12 mouse cellular contexts compared by ENCODE assay signal in genomic region chr5:112941001-112941400, GRCm38 (mm10). TPM values are rescaled to one million over a fixed set of nuclear protein-coding genes. Genes with fewer than 3 reads are reported as not detected.
DNase-seq lines count a peak whose midpoint lies in the region.
"Had no signal": no experiment of that assay in that cellular context is flagged by ENCODE, and none has a peak within 500 bp of the region (broad histone marks: within the 10 kb centered on the region; RNA-seq: fewer than 3 reads in every experiment).

No protein-coding gene starts in this region.

- intact Hi-C loops in heart, postnatal 14 days (cut with DNase I): no loop called here

- peak; percentile 55 for DNase-seq in adrenal gland, postnatal 14 days
- DNase-seq in adrenal gland, postnatal 4 days (ENCODE audit: low spot score in 2 of 2): no peak
- peak; percentile 90 for DNase-seq in heart, adult 11 months
- no peak for DNase-seq in heart, postnatal 14 days
- peak; percentile 7 for DNase-seq in R1 (ENCODE audit: low read depth, low spot score)
- DNase-seq in skeletal muscle tissue, adult 2 months (ENCODE audit: low read depth, low spot score): peak; percentile 38
- DNase-seq: cerebellum, adult 2 months; cerebellum, postnatal 14 days; forebrain, postnatal 0 days; gastrocnemius, postnatal 36 days; kidney, adult 2 months had no signal

RNA-seq across cellular contexts. Expression of gene Myo18b, which starts 44.8 kb away (rescaled TPM):
- 0.07 and 0.23 TPM in 2 replicates for total RNA-seq in adrenal gland, postnatal 14 days (2021)
- 1 to 10 TPM; 2.4 to 6.6 TPM for total RNA-seq in adrenal gland, postnatal 4 days (2021)
- 100 to 1,000 TPM; 239 to 240 TPM for total RNA-seq in heart, postnatal 14 days (2021)
- total RNA-seq: CH12.LX had no signal

Comparison
In these comparisons a context has a peak if more than half of its experiments do, and no peak if none do; other contexts are left out.
1. DNase-seq: peak in adrenal gland, postnatal 14 days (single experiment), heart, adult 11 months (single experiment), R1 (single experiment) and skeletal muscle tissue, adult 2 months (single experiment); none in adrenal gland, postnatal 4 days (0 of 2) and heart, postnatal 14 days (0 of 2).
2. RNA of gene Myo18b, which starts 44.8 kb away (total RNA-seq): 239 to 240 TPM in heart, postnatal 14 days; 2.4 to 6.6 TPM in adrenal gland, postnatal 4 days and 0.07 to 0.23 TPM in adrenal gland, postnatal 14 days; every median in the first group is over 10 times any median in the second.